Mouse (Mus musculus): ENCODE data around the gene Olfr213.

DNA sequence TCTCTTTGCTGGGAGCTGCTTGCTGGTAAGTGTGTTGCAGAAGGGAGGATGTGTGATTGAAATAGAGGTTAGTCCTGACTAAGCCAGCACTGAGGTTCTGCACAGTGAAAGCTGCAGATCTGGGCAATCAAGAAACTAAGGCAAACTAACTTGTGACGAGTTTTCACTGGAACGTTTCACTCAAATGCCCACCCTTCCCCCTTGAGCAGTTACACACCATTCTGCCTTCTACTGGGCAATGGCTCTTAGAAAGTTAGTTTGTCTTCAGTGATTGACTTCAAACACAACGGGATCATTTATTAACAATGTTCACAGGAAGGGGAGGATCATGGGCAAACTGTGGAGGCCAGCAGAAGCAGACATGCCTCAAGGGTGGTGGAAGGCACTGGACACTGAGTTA, 16.7 kb downstream of the Olfr213 start:
- TF ChIP-seq CTCF (IDR thresholded peaks at IDR 0.05; ENCODE audit: low read depth) (no peak), EP300 (optimal IDR thresholded peaks at IDR 0.05) (no peak)
